Mouse (Mus musculus): ENCODE data around the gene Suclg1.

Gene Suclg1

GRCm38 (mm10) chr6:73248237-73249048, at the start of gene Suclg1:
TSS of gene Suclg1 (plus strand) at chr6:73248382.
- peak; percentile 92 for DNase-seq (ENCODE audit: low read depth, low spot score)

GRCm38 (mm10) chr6:73203724-73204123, 44.5 kb upstream of the Suclg1 start:
- no peak for DNase-seq (ENCODE audit: low read depth, low spot score)

- no peak for DNase-seq (ENCODE audit: low read depth, low spot score)
Measured at GRCm38 (mm10) chr6:73204937-73205336, 43.2 kb upstream of the Suclg1 start.

DNA sequence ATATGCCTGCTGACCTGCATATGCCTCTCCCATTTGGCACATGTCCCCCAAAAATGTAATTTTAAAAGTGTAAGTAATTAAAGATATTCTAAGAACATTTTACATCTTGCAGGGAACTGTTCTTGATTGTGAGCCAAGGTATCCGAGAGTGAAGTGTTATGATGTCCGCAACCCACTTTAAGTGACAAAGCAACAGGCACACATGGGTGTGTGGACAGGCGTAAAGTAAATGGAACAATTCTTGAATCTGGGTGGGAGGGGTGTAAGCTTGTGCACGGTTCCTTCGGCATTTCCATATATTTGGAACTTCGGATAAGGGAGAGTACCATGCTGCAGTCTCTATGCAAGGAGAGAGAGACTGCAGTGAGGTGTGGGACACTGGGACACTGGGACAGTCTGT, 38.6 kb upstream of the Suclg1 start:
- DNase-seq (ENCODE audit: low read depth, low spot score): no peak

DNA sequence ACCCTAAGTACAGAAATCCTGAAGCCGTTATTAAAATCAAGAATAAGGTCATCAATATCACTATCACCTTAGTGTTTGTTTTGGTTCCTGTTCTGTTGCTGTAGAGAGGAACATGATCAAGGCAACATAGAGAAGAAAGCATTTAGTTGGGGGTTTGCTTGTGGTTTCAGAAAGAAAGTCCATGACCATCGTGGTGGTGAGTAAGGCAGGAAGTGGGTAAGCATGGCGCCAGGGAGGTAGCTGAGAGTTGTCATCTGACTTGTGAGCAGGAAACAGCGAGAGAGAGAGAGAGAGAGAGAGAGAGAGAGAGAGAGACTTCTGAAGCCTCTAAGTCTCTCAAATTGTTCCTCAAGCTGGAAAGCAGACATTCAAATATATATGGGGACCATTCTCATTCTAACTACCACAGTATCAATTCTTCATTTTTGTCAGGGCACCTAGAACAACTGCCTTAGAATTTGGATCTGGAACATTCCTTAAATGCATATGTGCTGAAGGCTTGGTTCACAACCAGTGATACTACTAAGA, 37.7 kb upstream of the Suclg1 start:
- DNase-seq (ENCODE audit: low read depth, low spot score): no peak

GRCm38 (mm10) chr6:73211036-73211435, 37.1 kb upstream of the Suclg1 start:
- DNase-seq (ENCODE audit: low read depth, low spot score): no peak

DNA sequence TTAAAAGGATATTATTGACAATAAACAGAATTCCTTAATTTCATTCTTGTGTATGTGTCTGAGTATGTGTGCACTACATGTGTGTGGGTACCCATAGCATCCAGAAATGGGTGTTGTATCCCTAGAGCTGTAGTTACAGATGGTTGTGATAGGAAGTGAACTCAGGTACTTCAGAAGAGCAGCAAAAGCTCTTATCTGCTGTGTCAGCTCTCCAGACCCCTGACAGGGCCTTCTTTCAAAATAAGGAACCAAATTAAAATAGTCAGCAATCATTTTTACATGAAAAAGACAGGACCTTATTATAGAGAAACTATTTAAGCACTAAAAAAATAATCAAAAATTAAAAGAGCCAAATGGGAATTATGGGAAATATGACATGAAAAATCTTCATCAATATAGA, 36.6 kb upstream of the Suclg1 start:
- DNase-seq (ENCODE audit: low read depth, low spot score): no peak

DNA sequence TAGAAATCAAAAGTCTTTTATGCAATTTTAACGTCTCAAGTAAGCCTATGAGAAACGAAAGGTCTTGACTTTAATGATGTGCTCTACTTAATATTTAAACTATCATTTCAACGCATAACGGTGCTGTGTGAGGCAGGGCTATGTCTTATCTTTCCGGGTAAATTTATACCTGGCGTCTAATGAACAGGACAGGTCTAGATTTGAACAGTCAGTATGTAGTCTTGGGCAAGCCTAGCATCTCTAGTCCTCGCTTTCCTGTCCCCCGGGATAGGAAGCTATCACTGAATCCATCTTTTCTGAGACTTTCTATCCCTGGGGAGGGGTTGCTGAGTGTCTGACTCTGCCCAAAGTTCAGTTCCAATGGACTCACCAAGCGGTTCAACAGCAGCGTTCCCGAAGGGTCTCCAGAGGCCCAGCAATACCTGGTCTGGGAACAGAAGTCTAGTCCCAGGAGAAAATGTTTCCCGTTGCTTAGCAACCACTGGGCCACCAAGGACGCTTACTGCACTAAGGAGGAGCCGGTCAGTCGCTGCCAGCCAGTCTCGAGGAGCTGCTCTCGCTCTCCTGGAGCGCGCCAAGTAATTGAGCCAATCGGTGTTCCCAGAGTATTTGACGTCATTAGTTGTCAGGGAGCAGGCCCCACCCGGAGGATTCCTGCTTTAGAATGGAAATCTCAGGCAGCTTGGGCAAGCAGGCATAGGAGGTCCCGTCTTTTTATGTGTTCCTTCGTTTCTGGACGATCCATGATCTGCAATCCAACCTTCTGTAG, 26.8 kb upstream of the Suclg1 start, which contains the start of gene Dnah6:
Gene Dnah6, minus strand, starts transcription at position 463 of the 769 bp plus-strand sequence.
- DNase-seq (ENCODE audit: low read depth, low spot score): peak; percentile 97

GRCm38 (mm10) chr6:73221958-73222735, 26.0 kb upstream of the Suclg1 start:
- no peak for DNase-seq (ENCODE audit: low read depth, low spot score)

- DNase-seq (ENCODE audit: low read depth, low spot score): peak; percentile 76
Measured at GRCm38 (mm10) chr6:73222841-73223526, 25.2 kb upstream of the Suclg1 start.

GRCm38 (mm10) chr6:73227376-73228158, 20.6 kb upstream of the Suclg1 start:
- DNase-seq (ENCODE audit: low read depth, low spot score): peak; percentile 58

GRCm38 (mm10) chr6:73228408-73228807, 19.8 kb upstream of the Suclg1 start:
- no peak for DNase-seq (ENCODE audit: low read depth, low spot score)

- peak; percentile 29 for DNase-seq (ENCODE audit: low read depth, low spot score)
Measured at GRCm38 (mm10) chr6:73228881-73229280, 19.3 kb upstream of the Suclg1 start.

DNA sequence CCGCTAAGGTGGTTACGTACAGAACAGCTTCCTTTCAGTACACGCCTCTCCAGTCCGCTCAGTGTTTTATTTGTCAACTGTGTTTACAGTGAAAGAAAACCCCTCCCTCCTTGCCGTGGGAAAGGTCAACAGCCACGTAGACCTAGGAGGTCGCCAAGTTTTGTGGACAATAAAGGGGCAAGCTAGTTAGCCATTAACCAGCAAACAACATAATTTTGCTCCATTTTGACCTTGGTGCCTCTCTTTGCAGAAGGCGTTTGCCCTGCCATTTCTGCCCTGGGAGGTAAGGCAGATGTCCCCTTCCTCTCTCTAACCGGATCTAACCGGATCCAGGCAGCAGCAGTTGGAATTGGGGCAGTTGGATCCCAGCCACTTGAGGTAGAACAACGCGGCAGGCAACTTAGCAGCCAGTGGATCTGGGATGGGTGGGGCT, 16.0 kb upstream of the Suclg1 start:
- peak; percentile 78 for DNase-seq (ENCODE audit: low read depth, low spot score)

DNA sequence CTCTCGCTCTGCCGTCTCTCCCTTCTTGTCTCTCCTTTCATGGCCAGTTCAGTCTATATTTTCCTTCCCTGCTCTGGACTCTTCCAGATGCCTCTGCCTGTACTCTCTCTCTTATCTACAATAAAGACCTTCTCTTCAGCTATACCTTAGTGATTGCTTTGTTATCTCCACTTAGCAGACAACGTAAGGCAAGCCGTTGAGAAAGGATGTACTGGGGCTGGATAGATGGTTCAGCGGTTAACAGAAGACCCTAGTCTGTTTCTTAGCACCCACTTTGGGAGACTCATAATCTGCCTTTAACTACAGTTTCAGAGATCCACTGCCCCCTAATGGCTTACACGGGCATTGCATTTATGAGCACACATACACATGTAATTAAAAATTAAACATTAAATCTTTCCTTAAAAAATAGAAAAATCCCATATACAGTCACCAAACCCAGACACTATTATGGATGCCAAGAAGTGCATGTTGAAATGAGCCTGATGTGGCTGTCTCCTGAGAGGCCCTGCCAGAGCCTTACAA, 14.9 kb upstream of the Suclg1 start:
- DNase-seq (ENCODE audit: low read depth, low spot score): peak; percentile 69

- DNase-seq (ENCODE audit: low read depth, low spot score): no peak
Measured at GRCm38 (mm10) chr6:73234302-73234900, 13.8 kb upstream of the Suclg1 start.

- no peak for DNase-seq (ENCODE audit: low read depth, low spot score)
Measured at GRCm38 (mm10) chr6:73235650-73236049, 12.5 kb upstream of the Suclg1 start.

GRCm38 (mm10) chr6:73246821-73247220, 1.4 kb upstream of the Suclg1 start:
- no peak for DNase-seq (ENCODE audit: low read depth, low spot score)

DNA sequence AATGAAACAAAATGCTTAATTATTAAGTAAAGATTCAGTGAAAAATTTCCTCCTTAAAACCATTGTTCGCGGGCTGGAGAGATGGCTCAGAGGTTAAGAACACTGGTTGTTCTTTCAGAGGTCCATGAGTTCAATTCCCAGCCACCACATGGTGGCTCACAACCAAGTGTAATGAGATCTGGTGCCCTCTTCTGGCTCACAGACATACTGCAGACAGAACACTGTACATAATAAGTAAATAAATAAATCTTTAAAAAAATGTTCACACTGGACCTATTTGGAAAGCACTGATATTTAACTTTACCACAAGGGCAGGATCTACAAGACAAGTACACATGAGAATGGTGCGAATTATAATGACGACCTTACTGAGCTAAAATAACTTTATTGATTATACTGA, 730 bp upstream of the Suclg1 start:
- DNase-seq (ENCODE audit: low read depth, low spot score): peak; percentile 86

GRCm38 (mm10) chr6:73249049-73249422, 854 bp downstream of the Suclg1 start:
- DNase-seq (ENCODE audit: low read depth, low spot score): peak; percentile 25
